Mouse (Mus musculus) heart, embryonic 16.5 days (tissue): ENCODE measurements around the gene Mettl22. TPM values are rescaled to one million over a fixed set of nuclear protein-coding genes. Genes with fewer than 3 reads are reported as not detected.

ENCODE experiments used
- ATAC-seq: fragments of 200-750 bp; cut with Nextera tagmentation; replicated peaks from 2 replicates; pipeline ENCODE4 v1.8.0; 2017; ENCODE audit warnings: moderate number of reproducible peaks; ENCODE audit not compliant: insufficient read depth, low FRiP score; ENCODE audit errors: extremely low read depth
- H3K27ac ChIP-seq: fragments of 300-500 bp; sonication (generic); 2 replicates; pipeline ENCODE4 v1.5.1; 2014; ENCODE audit warnings: mild to moderate bottlenecking, low read length, control low read depth, moderate library complexity
- H3K27me3 ChIP-seq: fragments of 300-500 bp; sonication (generic); 2 replicates; pipeline ENCODE4 v1.6.1; 2014; ENCODE audit warnings: low read length, mixed read lengths; ENCODE audit not compliant: control insufficient read depth, insufficient read depth
- H3K36me3 ChIP-seq: fragments of 300-500 bp; sonication (generic); 2 replicates; pipeline ENCODE4 v1.6.1; 2014; ENCODE audit not compliant: control insufficient read depth, insufficient read depth
- H3K4me1 ChIP-seq: fragments of 300-500 bp; sonication (generic); 2 replicates; pipeline ENCODE4 v1.6.1; 2014; ENCODE audit warnings: low read length, mixed read lengths; ENCODE audit not compliant: control insufficient read depth, insufficient read depth
- H3K4me2 ChIP-seq: fragments of 300-500 bp; sonication (generic); 2 replicates; pipeline ENCODE4 v1.6.1; 2014; ENCODE audit warnings: low read depth, mild to moderate bottlenecking, control low read depth, low read length
- H3K4me3 ChIP-seq: fragments of 300-500 bp; sonication (generic); 2 replicates; pipeline ENCODE4 v1.5.1; 2014; ENCODE audit warnings: mild to moderate bottlenecking, control low read depth, low read length
- H3K9ac ChIP-seq: fragments of 300-500 bp; sonication (generic); 2 replicates; pipeline ENCODE4 v1.6.1; 2014; ENCODE audit warnings: low read length, control low read depth
- H3K9me3 ChIP-seq: fragments of 300-500 bp; sonication (generic); replicated peaks from 2 replicates; pipeline ENCODE4 v1.6.1; 2016; ENCODE audit warnings: low read length; ENCODE audit not compliant: control insufficient read depth
- WGBS: fragments of 180-500 bp; shearing (Covaris S2); extraction: QIAGEN DNeasy Blood & Tissue Kit; methylation state at CpG from one replicate; pipeline ENCODE4 v1.1.7; 2014; 5-methylcytosine and 5-hydroxymethylcytosine counted together
- polyA plus RNA-seq: library from polyadenylated mRNA; unstranded; fragments of >200 nt; fragmentation: Nextera tagmentation; extraction: Ambion mirVana; gene quantifications from 2 replicates; pipeline ENCODE4 v1.2.1, GENCODE M21; 2015

Mettl22 gene
- 42.0 and 48.0 TPM in 2 replicates for polyA plus RNA-seq

- Histone ChIP-seq H3K27ac (peak within 1 kb of the TSS; percentile 75), H3K27me3 (0 out of 2 replicates have a peak, but pooled peaks cover 4% of the 10 kb centered on the region), H3K9me3 (no peaks in the 10 kb centered on the region), H3K9ac (peak within 1 kb of the TSS; percentile 77), H3K36me3 (no peaks in the 10 kb centered on the region), H3K4me2 (peak within 1 kb of the TSS; percentile 87), H3K4me3 (peak within 1 kb of the TSS; percentile 70), H3K4me1 (peaks cover 7% of the 10 kb centered on the region)
- WGBS, result under 1% methylated on average over 48 of the region's 48 CpGs
- peak; percentile 98 for ATAC-seq
Measured at GRCm38 (mm10) chr16:8470603-8471481, at the start of gene Mettl22. TSS of gene Mettl22 (plus strand) at chr16:8470788.

GRCm38 (mm10) chr16:8420842-8421241 lies 49.7 kb upstream of the Mettl22 start:
- no peak overlapping the region for H3K4me3 ChIP-seq
- peaks cover 2% of the 10 kb centered on the region; the same call in 1 of the 2 replicates for H3K4me1 ChIP-seq
- H3K4me2 ChIP-seq, result no peak overlapping the region
- H3K36me3 ChIP-seq, result no peaks in the 10 kb centered on the region
- H3K9ac ChIP-seq, result no peak overlapping the region
- no peak overlapping the region for H3K27ac ChIP-seq
- ATAC-seq, result no peak
- H3K27me3 ChIP-seq, result peaks cover 38% of the 10 kb centered on the region
- WGBS, result 80% methylated on average over 4 of the region's 4 CpGs
- no peaks in the 10 kb centered on the region for H3K9me3 ChIP-seq

GRCm38 (mm10) chr16:8423626-8424114 lies 46.9 kb upstream of the Mettl22 start:
- H3K27ac ChIP-seq, result no peak overlapping the region
- no peak overlapping the region for H3K4me3 ChIP-seq
- WGBS, result 36% methylated on average over 7 of the region's 7 CpGs
- H3K27me3 ChIP-seq, result peaks cover 49% of the 10 kb centered on the region
- no peaks in the 10 kb centered on the region for H3K36me3 ChIP-seq
- H3K9me3 ChIP-seq, result no peaks in the 10 kb centered on the region
- no peak overlapping the region for H3K4me2 ChIP-seq
- H3K9ac ChIP-seq, result no peak overlapping the region
- ATAC-seq, result no peak
- H3K4me1 ChIP-seq, result peaks cover 2% of the 10 kb centered on the region; the same call in 1 of the 2 replicates

- Histone ChIP-seq H3K4me1 (peaks cover 2% of the 10 kb centered on the region; the same call in 1 of the 2 replicates), H3K4me3 (peak overlapping the region; percentile 41), H3K9ac (no peak overlapping the region), H3K27ac (no peak overlapping the region), H3K9me3 (no peaks in the 10 kb centered on the region), H3K4me2 (peak overlapping the region; percentile 59), H3K27me3 (peaks cover 49% of the 10 kb centered on the region), H3K36me3 (no peaks in the 10 kb centered on the region)
- ATAC-seq, result no peak
- WGBS, result 4% methylated on average over 43 of the region's 43 CpGs
Measured at GRCm38 (mm10) chr16:8424161-8424970, 46.2 kb upstream of the Mettl22 start.

GRCm38 (mm10) chr16:8424971-8425330 lies 45.6 kb upstream of the Mettl22 start, which contains the start of gene Tmem114:
TSS of gene Tmem114 (minus strand) at chr16:8425136.
- ATAC-seq, result no peak
- no peak within 1 kb of the TSS for H3K9ac ChIP-seq

GRCm38 (mm10) chr16:8425736-8426135 lies 44.9 kb upstream of the Mettl22 start:
- Histone ChIP-seq H3K9me3 (no peaks in the 10 kb centered on the region), H3K27ac (no peak overlapping the region), H3K4me2 (no peak overlapping the region), H3K9ac (no peak overlapping the region), H3K27me3 (peaks cover 49% of the 10 kb centered on the region), H3K36me3 (no peaks in the 10 kb centered on the region), H3K4me1 (peaks cover 2% of the 10 kb centered on the region; the same call in 1 of the 2 replicates), H3K4me3 (no peak overlapping the region)
- ATAC-seq, result no peak
- 72% methylated on average over 5 of the region's 5 CpGs for WGBS

More at GRCm38 (mm10) chr16:8424971-8425330, 45.6 kb upstream of the Mettl22 start, which contains the start of gene Tmem114:
- H3K4me3 ChIP-seq, result peak within 1 kb of the TSS; percentile 41
- H3K27me3 ChIP-seq, result peaks cover 49% of the 10 kb centered on the region
- WGBS, result 2% methylated on average over 16 of the region's 16 CpGs
- H3K4me2 ChIP-seq, result peak within 1 kb of the TSS; percentile 59
- H3K9me3 ChIP-seq, result no peaks in the 10 kb centered on the region
- peaks cover 2% of the 10 kb centered on the region; the same call in 1 of the 2 replicates for H3K4me1 ChIP-seq
- H3K27ac ChIP-seq, result no peak within 1 kb of the TSS
- H3K36me3 ChIP-seq, result no peaks in the 10 kb centered on the region

- H3K4me2 ChIP-seq, result no peak overlapping the region
- H3K9me3 ChIP-seq, result no peaks in the 10 kb centered on the region
- no peaks in the 10 kb centered on the region for H3K36me3 ChIP-seq
- H3K27me3 ChIP-seq, result peaks cover 24% of the 10 kb centered on the region
- H3K4me1 ChIP-seq, result peaks cover 1% of the 10 kb centered on the region; the same call in 1 of the 2 replicates
- H3K27ac ChIP-seq, result no peak overlapping the region
- H3K9ac ChIP-seq, result no peak overlapping the region
- no peak for ATAC-seq
- no peak overlapping the region for H3K4me3 ChIP-seq
- 71% methylated on average over 4 of the region's 4 CpGs for WGBS
Measured at GRCm38 (mm10) chr16:8429531-8429930, 41.1 kb upstream of the Mettl22 start.

- 74% methylated on average over 3 of the region's 3 CpGs for WGBS
- no peak for ATAC-seq
- H3K27me3 ChIP-seq, result no peaks in the 10 kb centered on the region
Measured at GRCm38 (mm10) chr16:8432616-8433015, 38.0 kb upstream of the Mettl22 start.

More at GRCm38 (mm10) chr16:8432616-8433015, 38.0 kb upstream of the Mettl22 start:
- H3K9ac ChIP-seq, result no peak overlapping the region
- no peak overlapping the region for H3K4me3 ChIP-seq
- no peak overlapping the region for H3K27ac ChIP-seq
- H3K9me3 ChIP-seq, result no peaks in the 10 kb centered on the region
- H3K4me2 ChIP-seq, result no peak overlapping the region
- no peaks in the 10 kb centered on the region for H3K4me1 ChIP-seq
- H3K36me3 ChIP-seq, result no peaks in the 10 kb centered on the region
